In the genomic region with DNA sequence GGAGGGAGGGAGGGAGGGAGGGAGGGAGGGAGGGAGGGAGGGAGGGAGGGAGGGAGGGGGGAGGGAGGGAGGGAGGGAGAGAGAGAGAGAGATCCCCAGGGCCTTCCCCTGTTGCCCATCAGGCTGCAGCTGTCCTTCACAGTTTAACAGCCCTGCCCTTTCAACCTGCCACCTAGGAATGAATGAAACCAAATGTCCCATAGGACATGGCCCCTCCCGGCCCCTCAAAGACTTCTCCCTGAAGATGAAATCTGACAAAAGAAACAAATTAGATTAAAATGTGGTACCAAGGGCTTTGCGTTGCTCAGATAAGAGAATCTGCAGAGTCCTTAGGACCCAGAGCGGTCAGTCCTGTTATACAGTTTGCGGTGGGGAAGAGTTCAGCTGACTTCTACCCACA, we compare ENCODE assay signal across 15 mouse cellular contexts.
DNase-seq lines count a peak whose midpoint lies in the region; ATAC-seq and TF ChIP-seq lines count a peak whose summit lies in the region.
"Had no signal": no experiment of that assay in that cellular context is flagged by ENCODE, and none has a peak within 500 bp of the region (broad histone marks: within the 10 kb centered on the region; RNA-seq: fewer than 3 reads in every experiment).

No protein-coding gene starts in this region.

- WGBS in midbrain, embryonic 11.5 days, result 56% methylated on average over 4 of the region's 4 CpGs
- 50% methylated on average over 4 of the region's 4 CpGs for WGBS in midbrain, embryonic 16.5 days
- 38% methylated on average over 4 of the region's 4 CpGs for WGBS in midbrain, embryonic 13.5 days
- WGBS in intestine, postnatal 0 days, result 81% methylated on average over 4 of the region's 4 CpGs

- H3K9me3 ChIP-seq in midbrain, embryonic 11.5 days (ENCODE audit: control insufficient read depth, low read length), result no peaks in the 10 kb centered on the region
- no peaks in the 10 kb centered on the region; the same call in 1 of the 2 replicates for H3K9me3 ChIP-seq in midbrain, embryonic 16.5 days (replicated peaks; ENCODE audit: control insufficient read depth, low read length, poor library complexity, severe bottlenecking)
- H3K9me3 ChIP-seq in midbrain, embryonic 13.5 days, result no peaks in the 10 kb centered on the region
- 0 out of 2 replicates have a peak, but pooled peaks cover 3% of the 10 kb centered on the region for H3K9me3 ChIP-seq in intestine, postnatal 0 days (ENCODE audit: control insufficient read depth)
- H3K9me3 ChIP-seq: embryonic facial prominence, embryonic 12.5 days; forebrain, embryonic 15.5 days; limb, embryonic 15.5 days; liver, embryonic 15.5 days had no signal

- no peaks in the 10 kb centered on the region for H3K27me3 ChIP-seq in midbrain, embryonic 11.5 days (ENCODE audit: control insufficient read depth, insufficient read depth, low read length)
- H3K27me3 ChIP-seq in midbrain, embryonic 16.5 days (ENCODE audit: control insufficient read depth, insufficient read depth, low read depth, low read length), result no peaks in the 10 kb centered on the region
- no peaks in the 10 kb centered on the region; the same call in 1 of the 2 replicates for H3K27me3 ChIP-seq in midbrain, embryonic 13.5 days
- H3K27me3 ChIP-seq in intestine, postnatal 0 days (replicated peaks; ENCODE audit: control insufficient read depth, insufficient read depth, low read length), result no peaks in the 10 kb centered on the region
- H3K27me3 ChIP-seq: forebrain, embryonic 15.5 days; liver, embryonic 15.5 days; Patski had no signal

- no peaks in the 10 kb centered on the region for H3K36me3 ChIP-seq in midbrain, embryonic 11.5 days (ENCODE audit: control insufficient read depth, insufficient read depth, low read length)
- no peaks in the 10 kb centered on the region for H3K36me3 ChIP-seq in midbrain, embryonic 16.5 days (ENCODE audit: control insufficient read depth, insufficient read depth, low read length)
- no peaks in the 10 kb centered on the region for H3K36me3 ChIP-seq in midbrain, embryonic 13.5 days
- no peaks in the 10 kb centered on the region for H3K36me3 ChIP-seq in intestine, postnatal 0 days (ENCODE audit: control insufficient read depth, insufficient read depth)
- H3K36me3 ChIP-seq: embryonic facial prominence, embryonic 12.5 days; forebrain, embryonic 15.5 days; limb, embryonic 15.5 days; liver, embryonic 15.5 days had no signal

- H3K9ac ChIP-seq in midbrain, embryonic 11.5 days (ENCODE audit: low read length), result no peak overlapping the region
- no peak overlapping the region for H3K9ac ChIP-seq in midbrain, embryonic 16.5 days (ENCODE audit: low read depth, low read length)
- no peak overlapping the region for H3K9ac ChIP-seq in midbrain, embryonic 13.5 days (replicated peaks)
- H3K9ac ChIP-seq in intestine, postnatal 0 days (ENCODE audit: low read depth, low read length), result no peak overlapping the region
- H3K9ac ChIP-seq: embryonic facial prominence, embryonic 12.5 days; limb, embryonic 15.5 days; liver, embryonic 15.5 days had no signal

- peak; percentile 6 for DNase-seq in cerebellum, adult 11 months
- DNase-seq in cerebellum, postnatal 4 days (ENCODE audit: low spot score in 2 of 2), result no peak
- DNase-seq in frontal cortex, postnatal 14 days (ENCODE audit: low spot score in 2 of 2), result no peak
- peak; percentile 87 for DNase-seq in midbrain, embryonic 11.5 days (ENCODE audit: low spot score, missing footprints)

- no peak for TF ChIP-seq CTCF in intestine, postnatal 0 days (IDR thresholded peaks at IDR 0.05; ENCODE audit: low read depth)

- 0 out of 2 replicates have a peak, but pooled peaks have one; percentile 0 for ATAC-seq in frontal cortex, adult (ENCODE audit: low TSS enrichment)
- ATAC-seq in midbrain, embryonic 11.5 days (ENCODE audit: low FRiP score), result 0 out of 2 replicates have a peak, but pooled peaks have one; percentile 43
- ATAC-seq in midbrain, embryonic 16.5 days, result no peak
- ATAC-seq in midbrain, embryonic 13.5 days, result 0 out of 2 replicates have a peak, but pooled peaks have one; percentile 12
- no peak for ATAC-seq in intestine, postnatal 0 days

- H3K4me3 ChIP-seq in midbrain, embryonic 11.5 days (ENCODE audit: low read depth, low read length), result no peak overlapping the region
- no peak overlapping the region for H3K4me3 ChIP-seq in midbrain, embryonic 16.5 days (ENCODE audit: low read depth, low read length)
- no peak overlapping the region for H3K4me3 ChIP-seq in midbrain, embryonic 13.5 days (replicated peaks)
- no peak overlapping the region for H3K4me3 ChIP-seq in intestine, postnatal 0 days (ENCODE audit: low read depth, low read length)
- H3K4me3 ChIP-seq: embryonic facial prominence, embryonic 12.5 days; erythroblast, embryonic 14.5 days; limb, embryonic 15.5 days; liver, embryonic 15.5 days had no signal

- peaks cover 11% of the 10 kb centered on the region for H3K4me1 ChIP-seq in midbrain, embryonic 11.5 days (ENCODE audit: control insufficient read depth, insufficient read depth, low read length)
- H3K4me1 ChIP-seq in midbrain, embryonic 16.5 days (ENCODE audit: control insufficient read depth, insufficient read depth, low read length), result peaks cover 11% of the 10 kb centered on the region
- H3K4me1 ChIP-seq in midbrain, embryonic 13.5 days (replicated peaks), result peaks cover 28% of the 10 kb centered on the region
- H3K4me1 ChIP-seq in intestine, postnatal 0 days (replicated peaks; ENCODE audit: control insufficient read depth, insufficient read depth, low read length), result no peaks in the 10 kb centered on the region
- H3K4me1 ChIP-seq: liver, embryonic 15.5 days had no signal

- H3K4me2 ChIP-seq in midbrain, embryonic 11.5 days, result no peak overlapping the region
- no peak overlapping the region for H3K4me2 ChIP-seq in midbrain, embryonic 16.5 days (ENCODE audit: low read length)
- no peak overlapping the region for H3K4me2 ChIP-seq in midbrain, embryonic 13.5 days (replicated peaks)
- H3K4me2 ChIP-seq in intestine, postnatal 0 days (replicated peaks; ENCODE audit: low read depth), result no peak overlapping the region
- H3K4me2 ChIP-seq: embryonic facial prominence, embryonic 12.5 days; liver, embryonic 15.5 days had no signal

- H3K27ac ChIP-seq in midbrain, embryonic 11.5 days (ENCODE audit: low read depth, low read length), result no peak overlapping the region
- no peak overlapping the region for H3K27ac ChIP-seq in midbrain, embryonic 16.5 days (ENCODE audit: low read length)
- no peak overlapping the region for H3K27ac ChIP-seq in midbrain, embryonic 13.5 days
- no peak overlapping the region for H3K27ac ChIP-seq in intestine, postnatal 0 days (ENCODE audit: low read depth, low read length)
- H3K27ac ChIP-seq: embryonic facial prominence, embryonic 12.5 days; kidney, postnatal 0 days; limb, embryonic 15.5 days; liver, embryonic 15.5 days had no signal

Comparison
In these comparisons a context has a peak if more than half of its experiments do, and no peak if none do; other contexts are left out.
1. DNase-seq: peak in cerebellum, adult 11 months (single experiment) and midbrain, embryonic 11.5 days (single experiment); none in cerebellum, postnatal 4 days (0 of 2) and frontal cortex, postnatal 14 days (0 of 2).
2. ATAC-seq: peak in frontal cortex, adult (single experiment), midbrain, embryonic 11.5 days (single experiment) and midbrain, embryonic 13.5 days (single experiment); none in midbrain, embryonic 16.5 days (single experiment) and intestine, postnatal 0 days (single experiment).